Mouse (Mus musculus): Measurements from ENCODE around the gene Nell2. TPM values are rescaled to one million over a fixed set of nuclear protein-coding genes. Genes with fewer than 3 reads are reported as not detected.

The Nell2 gene
- polyA plus RNA-seq, 1 experiment from 2014 or later, result 1.9 TPM

DNA sequence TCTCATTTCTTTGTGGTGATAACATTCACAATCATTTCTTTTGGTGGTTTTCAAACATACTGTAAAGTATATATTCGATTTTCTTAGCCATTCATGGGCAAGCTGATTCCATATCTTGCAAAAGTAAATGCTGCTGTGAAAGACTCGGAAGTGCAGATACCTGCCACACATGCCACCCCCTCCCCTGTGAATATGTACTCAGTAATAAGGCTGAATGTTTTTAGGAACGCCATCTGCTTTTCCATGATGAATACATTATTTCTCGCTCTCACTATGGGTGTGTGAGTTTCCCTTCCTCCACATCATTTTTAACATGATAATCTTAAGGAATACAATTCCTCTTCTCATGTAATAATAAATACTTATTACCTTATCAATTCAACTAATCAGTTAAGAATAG is 90.6 kb downstream of the Nell2 start:
- Histone ChIP-seq H3K4me3 (ENCODE audit: low read length) (no peak overlapping the region), H3K27me3 (ENCODE audit: control insufficient read depth, insufficient read depth, low read length) (no peaks in the 10 kb centered on the region), H3K9ac (ENCODE audit: low read length) (no peak overlapping the region), H3K27ac (ENCODE audit: low read length) (no peak overlapping the region), H3K4me2 (ENCODE audit: low read depth, low read length) (no peak overlapping the region), H3K36me3 (ENCODE audit: control insufficient read depth, insufficient read depth) (no peaks in the 10 kb centered on the region), H3K9me3 (replicated peaks; ENCODE audit: control insufficient read depth, low read length) (no peaks in the 10 kb centered on the region), H3K4me1 (ENCODE audit: control insufficient read depth, insufficient read depth, low read length) (no peaks in the 10 kb centered on the region)
- WGBS, result 87% methylated on average over 4 of the region's 4 CpGs
- no peak for ATAC-seq (replicated peaks; ENCODE audit: extremely low read depth, insufficient read depth, low FRiP score)

DNA sequence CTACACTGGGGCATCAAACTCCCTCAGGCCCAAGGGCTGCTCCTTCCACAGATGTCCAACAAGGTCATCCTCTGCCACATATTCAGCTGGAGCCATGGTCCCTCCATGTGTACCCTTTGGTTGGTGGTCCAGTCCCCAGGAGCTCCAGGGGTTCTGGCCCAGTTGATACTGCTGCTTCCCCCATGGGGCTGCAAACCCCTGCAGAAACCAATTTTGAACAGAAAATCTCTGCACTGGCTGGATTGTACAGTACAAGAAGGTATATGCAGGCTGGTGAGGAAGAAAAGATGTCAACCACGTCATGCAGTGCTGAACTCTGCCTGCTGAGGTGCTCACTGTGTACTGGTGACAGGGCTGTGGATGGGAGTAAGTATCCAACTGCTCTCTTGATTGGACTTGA is 92.1 kb downstream of the Nell2 start:
- H3K9ac ChIP-seq (ENCODE audit: low read length), result no peak overlapping the region
- H3K36me3 ChIP-seq (ENCODE audit: control insufficient read depth, insufficient read depth), result no peaks in the 10 kb centered on the region
- no peak overlapping the region for H3K27ac ChIP-seq (ENCODE audit: low read length)
- H3K4me1 ChIP-seq (ENCODE audit: control insufficient read depth, insufficient read depth, low read length), result no peaks in the 10 kb centered on the region
- no peak overlapping the region for H3K4me3 ChIP-seq (ENCODE audit: low read length)
- H3K9me3 ChIP-seq (replicated peaks; ENCODE audit: control insufficient read depth, low read length), result no peaks in the 10 kb centered on the region
- 71% methylated on average over 1 of the region's 1 CpGs for WGBS
- ATAC-seq (replicated peaks; ENCODE audit: extremely low read depth, insufficient read depth, low FRiP score), result no peak
- no peaks in the 10 kb centered on the region for H3K27me3 ChIP-seq (ENCODE audit: control insufficient read depth, insufficient read depth, low read length)
- H3K4me2 ChIP-seq (ENCODE audit: low read depth, low read length), result no peak overlapping the region

DNA sequence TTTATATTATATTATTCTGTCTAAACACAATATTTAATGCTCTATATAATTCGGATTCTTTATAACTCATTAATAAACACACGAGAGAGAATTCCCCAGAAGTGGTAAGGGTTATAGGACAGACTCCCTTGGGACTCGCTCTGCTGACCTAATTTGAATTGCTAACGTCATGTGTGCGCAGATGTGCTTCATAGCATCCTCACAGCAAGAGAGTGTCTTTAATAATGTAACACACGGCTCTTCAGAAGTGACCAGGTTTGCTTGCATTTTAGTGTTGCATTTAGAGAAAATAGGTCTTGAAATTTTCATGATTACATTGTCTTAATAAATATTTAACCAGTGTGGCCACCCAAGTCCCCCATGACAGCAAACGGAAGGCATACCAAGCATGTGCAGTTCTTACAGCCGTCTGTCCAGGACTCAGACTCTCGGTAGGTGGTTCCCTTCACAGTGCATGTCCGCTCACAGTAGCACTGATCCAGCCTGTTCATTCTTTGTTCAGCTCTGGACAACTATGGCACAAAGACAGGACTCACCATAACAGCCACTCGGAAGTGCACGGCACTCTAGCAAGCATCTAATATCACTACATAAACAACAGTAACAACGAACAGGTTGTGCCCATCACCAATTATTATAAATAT is 97.1 kb downstream of the Nell2 start:
- Histone ChIP-seq H3K9ac (ENCODE audit: low read length) (no peak overlapping the region), H3K9me3 (replicated peaks; ENCODE audit: control insufficient read depth, low read length) (no peaks in the 10 kb centered on the region), H3K27me3 (ENCODE audit: control insufficient read depth, insufficient read depth, low read length) (no peaks in the 10 kb centered on the region), H3K4me1 (ENCODE audit: control insufficient read depth, insufficient read depth, low read length) (no peaks in the 10 kb centered on the region), H3K36me3 (ENCODE audit: control insufficient read depth, insufficient read depth) (no peaks in the 10 kb centered on the region), H3K4me2 (ENCODE audit: low read depth, low read length) (no peak overlapping the region), H3K27ac (ENCODE audit: low read length) (no peak overlapping the region), H3K4me3 (ENCODE audit: low read length) (no peak overlapping the region)
- ATAC-seq (replicated peaks; ENCODE audit: extremely low read depth, insufficient read depth, low FRiP score), result no peak
- 84% methylated on average over 13 of the region's 13 CpGs for WGBS

DNA sequence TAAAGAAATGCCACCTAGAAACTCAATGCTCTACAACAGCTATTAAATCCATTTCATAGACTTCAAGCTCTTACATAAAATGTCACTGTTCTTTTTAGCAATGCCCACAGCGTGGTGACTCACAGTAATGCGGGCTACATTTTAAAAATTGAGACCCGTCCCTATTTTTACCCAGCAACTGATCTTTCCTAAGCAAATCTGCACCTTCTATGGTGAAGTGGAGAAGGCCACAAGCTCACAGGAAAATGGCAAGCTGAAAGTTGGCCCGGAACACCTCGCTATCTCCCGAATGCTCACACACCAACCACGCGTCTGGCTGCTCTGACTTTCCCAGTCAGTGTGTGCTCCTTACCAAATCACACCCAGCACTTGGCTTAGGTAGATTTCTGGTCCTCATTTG is 98.4 kb downstream of the Nell2 start:
- Histone ChIP-seq H3K27me3 (ENCODE audit: control insufficient read depth, insufficient read depth, low read length) (no peaks in the 10 kb centered on the region), H3K36me3 (ENCODE audit: control insufficient read depth, insufficient read depth) (no peaks in the 10 kb centered on the region), H3K9me3 (replicated peaks; ENCODE audit: control insufficient read depth, low read length) (no peaks in the 10 kb centered on the region), H3K4me3 (ENCODE audit: low read length) (no peak overlapping the region), H3K27ac (ENCODE audit: low read length) (no peak overlapping the region), H3K4me2 (ENCODE audit: low read depth, low read length) (no peak overlapping the region), H3K9ac (ENCODE audit: low read length) (no peak overlapping the region), H3K4me1 (ENCODE audit: control insufficient read depth, insufficient read depth, low read length) (no peaks in the 10 kb centered on the region)
- no peak for ATAC-seq (replicated peaks; ENCODE audit: extremely low read depth, insufficient read depth, low FRiP score)
- WGBS, result 85% methylated on average over 8 of the region's 8 CpGs

DNA sequence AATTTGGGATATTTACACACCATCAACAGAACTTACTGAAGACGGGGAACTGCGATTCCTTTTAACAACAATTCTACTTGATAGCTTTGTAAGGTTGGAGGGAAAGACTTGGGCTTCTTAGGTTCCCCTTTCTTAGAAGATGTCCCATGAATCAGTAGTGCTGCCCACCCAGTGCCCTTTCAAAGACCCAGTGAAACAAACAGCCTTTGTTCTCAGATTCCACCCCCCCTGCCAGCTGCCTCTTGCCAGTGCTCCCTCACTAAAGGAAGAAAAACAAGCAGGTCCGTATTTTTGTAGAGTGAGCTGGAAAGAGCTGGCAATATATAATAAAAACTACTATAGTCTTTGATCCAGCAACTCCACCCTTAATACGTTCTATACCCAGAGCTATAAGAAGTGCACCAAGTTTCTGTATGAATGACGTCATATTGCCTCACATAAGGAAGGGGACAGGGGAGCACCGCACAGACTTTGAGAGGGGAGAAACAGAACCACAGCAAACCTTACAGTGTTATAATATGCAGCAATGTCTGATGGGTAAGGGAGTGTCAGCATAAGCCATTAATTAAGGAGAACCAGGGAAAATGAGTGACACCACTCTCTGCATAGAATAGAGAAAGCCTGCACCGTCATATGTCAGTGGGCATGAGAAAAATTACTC is 100.2 kb downstream of the Nell2 start:
- H3K9ac ChIP-seq (ENCODE audit: low read length), result no peak overlapping the region
- H3K4me3 ChIP-seq (ENCODE audit: low read length), result no peak overlapping the region
- WGBS, result 71% methylated on average over 7 of the region's 7 CpGs
- no peaks in the 10 kb centered on the region for H3K4me1 ChIP-seq (ENCODE audit: control insufficient read depth, insufficient read depth, low read length)
- no peaks in the 10 kb centered on the region for H3K27me3 ChIP-seq (ENCODE audit: control insufficient read depth, insufficient read depth, low read length)
- no peaks in the 10 kb centered on the region for H3K9me3 ChIP-seq (replicated peaks; ENCODE audit: control insufficient read depth, low read length)
- H3K36me3 ChIP-seq (ENCODE audit: control insufficient read depth, insufficient read depth), result no peaks in the 10 kb centered on the region
- no peak for ATAC-seq (replicated peaks; ENCODE audit: extremely low read depth, insufficient read depth, low FRiP score)
- no peak overlapping the region for H3K27ac ChIP-seq (ENCODE audit: low read length)
- no peak overlapping the region for H3K4me2 ChIP-seq (ENCODE audit: low read depth, low read length)

DNA sequence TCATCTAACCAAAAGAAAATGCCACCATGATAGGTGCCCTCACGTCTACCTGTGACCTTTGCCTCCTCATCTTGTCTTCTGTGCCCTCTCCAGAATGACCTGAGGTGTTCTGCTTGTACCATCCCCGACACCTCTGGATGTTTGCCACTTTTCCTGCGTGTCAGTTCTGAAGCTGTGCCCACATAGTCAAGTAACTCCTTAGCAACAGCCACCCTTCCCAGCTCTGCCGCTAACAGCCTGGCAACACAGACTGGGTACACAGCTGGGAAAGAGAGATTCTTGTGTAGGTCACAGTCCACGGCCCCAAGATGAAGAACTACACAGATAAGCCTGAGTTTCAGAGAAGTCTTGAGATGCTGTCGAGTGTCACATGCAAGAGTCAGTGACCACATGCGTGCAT is 103.3 kb downstream of the Nell2 start:
- no peak overlapping the region for H3K4me2 ChIP-seq (ENCODE audit: low read depth, low read length)
- H3K4me3 ChIP-seq (ENCODE audit: low read length), result no peak overlapping the region
- no peaks in the 10 kb centered on the region for H3K4me1 ChIP-seq (ENCODE audit: control insufficient read depth, insufficient read depth, low read length)
- WGBS, result 78% methylated on average over 7 of the region's 7 CpGs
- H3K36me3 ChIP-seq (ENCODE audit: control insufficient read depth, insufficient read depth), result no peaks in the 10 kb centered on the region
- no peak overlapping the region for H3K9ac ChIP-seq (ENCODE audit: low read length)
- no peaks in the 10 kb centered on the region for H3K9me3 ChIP-seq (replicated peaks; ENCODE audit: control insufficient read depth, low read length)
- H3K27me3 ChIP-seq (ENCODE audit: control insufficient read depth, insufficient read depth, low read length), result no peaks in the 10 kb centered on the region
- ATAC-seq (replicated peaks; ENCODE audit: extremely low read depth, insufficient read depth, low FRiP score), result no peak
- no peak overlapping the region for H3K27ac ChIP-seq (ENCODE audit: low read length)

DNA sequence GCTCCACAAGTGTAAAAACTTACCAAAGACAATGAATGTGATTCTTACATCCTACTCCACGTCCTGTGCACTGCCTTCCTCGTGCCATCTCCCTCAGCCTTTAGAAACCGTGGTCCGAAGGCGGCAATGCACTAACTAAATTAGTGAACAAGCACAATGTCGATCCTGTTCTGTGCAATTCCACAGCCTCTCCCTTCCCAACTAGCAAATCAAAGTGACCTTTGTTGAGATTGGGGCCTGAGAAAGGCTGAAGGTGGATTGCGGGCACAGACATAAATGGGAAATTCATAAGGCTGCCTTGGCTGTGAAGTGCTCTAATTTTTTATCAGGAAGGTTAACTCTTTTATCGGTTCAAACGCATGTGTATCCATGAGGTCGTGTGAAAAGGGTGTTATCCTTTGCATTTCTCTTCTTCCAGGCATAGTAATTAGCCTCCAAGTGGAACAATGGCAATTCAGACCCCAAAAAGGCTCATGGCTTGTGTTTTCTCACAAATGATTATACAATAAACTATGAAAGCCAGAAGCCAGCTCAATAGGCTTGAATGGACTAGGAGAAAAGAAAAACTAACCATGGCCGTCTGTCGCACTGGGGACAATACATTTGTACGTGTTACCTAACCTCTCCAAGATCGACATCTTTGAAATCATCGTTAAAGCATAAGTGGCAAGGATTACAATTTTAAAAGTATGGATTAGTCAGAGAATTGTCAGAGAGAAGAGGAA is 106.0 kb downstream of the Nell2 start:
- WGBS, result 85% methylated on average over 15 of the region's 15 CpGs
- H3K4me3 ChIP-seq (ENCODE audit: low read length), result no peak overlapping the region
- H3K9me3 ChIP-seq (replicated peaks; ENCODE audit: control insufficient read depth, low read length), result no peaks in the 10 kb centered on the region
- H3K9ac ChIP-seq (ENCODE audit: low read length), result no peak overlapping the region
- no peaks in the 10 kb centered on the region for H3K27me3 ChIP-seq (ENCODE audit: control insufficient read depth, insufficient read depth, low read length)
- H3K4me1 ChIP-seq (ENCODE audit: control insufficient read depth, insufficient read depth, low read length), result no peaks in the 10 kb centered on the region
- ATAC-seq (replicated peaks; ENCODE audit: extremely low read depth, insufficient read depth, low FRiP score), result no peak
- H3K36me3 ChIP-seq (ENCODE audit: control insufficient read depth, insufficient read depth), result no peaks in the 10 kb centered on the region
- H3K4me2 ChIP-seq (ENCODE audit: low read depth, low read length), result no peak overlapping the region
- H3K27ac ChIP-seq (ENCODE audit: low read length), result no peak overlapping the region

DNA sequence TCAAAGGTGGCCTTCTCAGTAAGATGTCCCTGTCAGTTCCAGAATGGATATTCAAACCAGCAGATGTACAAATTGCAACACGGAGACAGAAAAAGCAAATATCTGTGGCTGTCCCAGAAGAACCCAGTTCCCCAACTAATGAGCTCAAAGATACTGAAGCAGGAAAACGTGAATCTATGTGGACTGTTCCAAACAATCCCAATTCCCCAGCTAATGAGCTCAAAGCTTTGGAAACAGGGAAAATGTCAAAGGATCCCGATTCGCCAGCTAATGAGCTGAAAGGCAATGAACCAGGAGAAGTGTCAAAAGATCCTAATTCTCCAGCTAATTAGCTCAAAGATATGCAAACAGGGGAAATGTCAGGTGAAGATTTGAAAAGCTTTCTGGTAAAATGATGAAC is 109.7 kb downstream of the Nell2 start:
- no peak for ATAC-seq (replicated peaks; ENCODE audit: extremely low read depth, insufficient read depth, low FRiP score)
- H3K36me3 ChIP-seq (ENCODE audit: control insufficient read depth, insufficient read depth), result no peaks in the 10 kb centered on the region
- WGBS, result 83% methylated on average over 4 of the region's 4 CpGs

More for the DNA sequence above, 109.7 kb downstream of the Nell2 start:
- Histone ChIP-seq H3K4me3 (ENCODE audit: low read length) (no peak overlapping the region), H3K4me1 (ENCODE audit: control insufficient read depth, insufficient read depth, low read length) (no peaks in the 10 kb centered on the region), H3K9ac (ENCODE audit: low read length) (no peak overlapping the region), H3K9me3 (replicated peaks; ENCODE audit: control insufficient read depth, low read length) (no peaks in the 10 kb centered on the region), H3K27me3 (ENCODE audit: control insufficient read depth, insufficient read depth, low read length) (no peaks in the 10 kb centered on the region), H3K4me2 (ENCODE audit: low read depth, low read length) (no peak overlapping the region), H3K27ac (ENCODE audit: low read length) (no peak overlapping the region)

Data from heart, embryonic 16.5 days (tissue).